Mouse (Mus musculus): ENCODE results near the gene Aco2. TPM values are rescaled to one million over a fixed set of nuclear protein-coding genes. Genes with fewer than 3 reads are reported as not detected.
"Not testable (repeated sequence)": the region's sequence is repeated elsewhere in the genome, so short reads cannot be mapped to it uniquely, and the experiment has no call there.

Gene Aco2
- polyA plus RNA-seq, 1 experiment from 2014 or later: 171 TPM

DNA sequence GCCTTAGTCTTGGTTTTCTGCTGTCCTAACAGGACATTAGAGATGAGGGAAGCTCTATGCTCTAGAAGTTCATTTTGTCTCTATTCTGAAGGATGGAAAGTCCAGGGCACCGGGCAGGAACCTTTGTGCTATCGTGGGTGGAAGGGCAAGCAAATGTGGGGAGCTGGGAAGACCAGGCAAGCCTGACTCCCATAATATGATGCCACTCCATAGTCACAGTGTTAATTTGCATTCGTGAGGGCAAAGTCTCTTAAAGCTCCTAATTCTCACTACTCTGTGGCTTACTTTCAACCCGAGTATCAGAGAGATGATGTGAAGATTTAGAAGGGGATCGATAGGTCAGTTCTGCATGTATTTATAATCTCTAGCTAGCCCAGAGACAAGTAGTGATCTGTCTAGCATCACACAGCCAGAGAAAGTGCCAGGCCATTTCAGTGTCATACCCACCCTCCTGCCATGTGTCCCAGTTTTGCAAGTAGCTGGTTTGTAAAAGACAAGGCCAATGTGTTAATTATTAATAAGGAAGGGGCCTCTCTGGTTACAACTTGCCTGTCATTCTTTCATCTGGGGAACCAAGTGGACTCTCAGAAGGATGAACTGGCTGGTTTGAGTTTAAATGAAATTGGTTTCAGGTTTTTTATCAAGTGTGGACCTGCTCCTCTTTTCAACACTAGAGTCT lies 25.6 kb downstream of the Aco2 start:
- Histone ChIP-seq H3K4me3 (ENCODE audit: low read depth, low read length) (no peak overlapping the region), H3K27me3 (ENCODE audit: control insufficient read depth, insufficient read depth, low read length) (no peaks in the 10 kb centered on the region), H3K4me1 (replicated peaks; ENCODE audit: control insufficient read depth, insufficient read depth, low read length) (no peaks in the 10 kb centered on the region), H3K9ac (ENCODE audit: low read length) (no peak overlapping the region), H3K36me3 (ENCODE audit: control insufficient read depth, insufficient read depth, low read length) (peaks cover 5% of the 10 kb centered on the region; the same call in 1 of the 2 replicates), H3K4me2 (ENCODE audit: low read depth, low read length, severe bottlenecking) (no peak overlapping the region), H3K27ac (ENCODE audit: low read depth, low read length) (no peak overlapping the region), H3K9me3 (ENCODE audit: control insufficient read depth, low read length) (no peaks in the 10 kb centered on the region)
- ATAC-seq (replicated peaks; ENCODE audit: low FRiP score) (no peak), DNase-seq (ENCODE audit: low spot score) (no peak)
- WGBS: 92% methylated on average over 5 of the region's 5 CpGs

DNA sequence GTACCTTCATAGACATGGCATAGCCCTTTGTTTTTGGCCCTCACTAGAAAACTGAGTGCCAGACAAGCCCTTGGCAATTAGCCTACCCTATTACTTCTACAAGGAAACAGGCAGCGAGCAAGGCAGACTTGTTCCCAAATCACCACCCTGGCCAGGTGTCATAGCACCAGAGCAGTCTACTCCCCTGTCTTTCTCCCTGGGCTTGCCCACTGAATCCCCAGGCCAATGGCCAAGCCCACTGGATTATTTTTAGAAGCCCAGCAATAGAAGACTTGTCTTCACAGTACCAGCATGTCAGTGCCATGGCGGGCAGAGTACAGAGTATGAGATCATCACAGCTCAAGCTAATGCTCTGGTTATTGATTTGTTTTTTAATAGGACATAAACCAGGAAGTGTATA lies 26.6 kb downstream of the Aco2 start:
- Histone ChIP-seq H3K9ac (ENCODE audit: low read length) (no peak overlapping the region), H3K9me3 (ENCODE audit: control insufficient read depth, low read length) (no peaks in the 10 kb centered on the region), H3K4me2 (ENCODE audit: low read depth, low read length, severe bottlenecking) (no peak overlapping the region), H3K27ac (ENCODE audit: low read depth, low read length) (no peak overlapping the region), H3K27me3 (ENCODE audit: control insufficient read depth, insufficient read depth, low read length) (no peaks in the 10 kb centered on the region), H3K36me3 (ENCODE audit: control insufficient read depth, insufficient read depth, low read length) (peaks cover 5% of the 10 kb centered on the region; the same call in 1 of the 2 replicates), H3K4me3 (ENCODE audit: low read depth, low read length) (no peak overlapping the region), H3K4me1 (replicated peaks; ENCODE audit: control insufficient read depth, insufficient read depth, low read length) (no peaks in the 10 kb centered on the region)
- WGBS: 90% methylated on average over 2 of the region's 2 CpGs
- ATAC-seq (replicated peaks; ENCODE audit: low FRiP score) (no peak), DNase-seq (ENCODE audit: low spot score) (no peak)

DNA sequence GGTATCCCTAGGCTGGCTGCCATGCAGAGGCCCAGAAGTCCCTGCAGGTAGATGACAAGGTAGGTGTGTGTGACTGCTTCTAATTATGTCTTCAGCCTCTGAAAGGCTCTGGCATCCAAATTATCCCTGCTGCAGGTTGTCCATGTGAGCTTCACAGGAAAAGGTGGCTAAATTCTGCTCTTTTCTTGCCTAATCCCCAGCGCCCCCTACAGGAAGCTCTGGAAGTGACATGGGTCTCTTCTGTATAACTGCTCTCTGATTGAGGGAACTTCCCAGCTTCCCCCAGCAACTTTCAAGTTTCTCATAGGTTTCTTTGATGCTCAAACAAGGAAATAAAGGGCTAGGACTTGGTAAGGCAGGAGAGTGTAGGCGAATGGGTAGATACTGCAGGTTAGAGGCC lies 32.8 kb downstream of the Aco2 start:
- no peak for ATAC-seq (replicated peaks; ENCODE audit: low FRiP score)
- Histone ChIP-seq H3K9ac (ENCODE audit: low read length) (no peak overlapping the region), H3K27ac (ENCODE audit: low read depth, low read length) (no peak overlapping the region), H3K9me3 (ENCODE audit: control insufficient read depth, low read length) (no peaks in the 10 kb centered on the region), H3K4me1 (replicated peaks; ENCODE audit: control insufficient read depth, insufficient read depth, low read length) (no peaks in the 10 kb centered on the region), H3K4me2 (ENCODE audit: low read depth, low read length, severe bottlenecking) (no peak overlapping the region), H3K4me3 (ENCODE audit: low read depth, low read length) (no peak overlapping the region), H3K27me3 (ENCODE audit: control insufficient read depth, insufficient read depth, low read length) (no peaks in the 10 kb centered on the region), H3K36me3 (ENCODE audit: control insufficient read depth, insufficient read depth, low read length) (peaks cover 14% of the 10 kb centered on the region)
- peak; percentile 81 for DNase-seq (ENCODE audit: low spot score)
- WGBS: 32% methylated on average over 2 of the region's 2 CpGs

DNA sequence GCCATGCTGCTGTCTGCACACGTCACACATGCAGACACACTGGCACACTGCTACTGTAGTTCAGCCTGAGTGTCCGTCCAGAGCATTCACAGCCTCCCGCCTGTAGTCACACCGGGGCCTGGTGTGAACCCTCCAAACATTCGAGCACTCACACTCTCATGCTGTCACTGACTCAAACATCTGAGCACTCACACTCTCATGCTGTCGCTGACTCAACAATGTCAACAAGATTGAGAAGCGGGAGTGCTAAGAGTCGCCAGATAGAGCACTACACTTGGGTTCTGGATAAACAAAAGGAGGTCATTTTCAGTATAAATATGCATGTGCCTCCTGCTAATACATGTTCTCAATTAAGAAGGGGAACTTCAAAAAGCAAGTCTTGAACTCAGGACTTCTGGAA lies 35.8 kb downstream of the Aco2 start:
- no peak for DNase-seq (ENCODE audit: low spot score)
- Histone ChIP-seq H3K9me3 (ENCODE audit: control insufficient read depth, low read length) (no peaks in the 10 kb centered on the region), H3K4me3 (ENCODE audit: low read depth, low read length) (no peak overlapping the region), H3K9ac (ENCODE audit: low read length) (no peak overlapping the region), H3K36me3 (ENCODE audit: control insufficient read depth, insufficient read depth, low read length) (peaks cover 16% of the 10 kb centered on the region), H3K27ac (ENCODE audit: low read depth, low read length) (no peak overlapping the region), H3K4me2 (ENCODE audit: low read depth, low read length, severe bottlenecking) (no peak overlapping the region), H3K4me1 (replicated peaks; ENCODE audit: control insufficient read depth, insufficient read depth, low read length) (no peaks in the 10 kb centered on the region), H3K27me3 (ENCODE audit: control insufficient read depth, insufficient read depth, low read length) (no peaks in the 10 kb centered on the region)
- 92% methylated on average over 8 of the region's 8 CpGs for WGBS
- ATAC-seq (replicated peaks; ENCODE audit: low FRiP score): no peak

DNA sequence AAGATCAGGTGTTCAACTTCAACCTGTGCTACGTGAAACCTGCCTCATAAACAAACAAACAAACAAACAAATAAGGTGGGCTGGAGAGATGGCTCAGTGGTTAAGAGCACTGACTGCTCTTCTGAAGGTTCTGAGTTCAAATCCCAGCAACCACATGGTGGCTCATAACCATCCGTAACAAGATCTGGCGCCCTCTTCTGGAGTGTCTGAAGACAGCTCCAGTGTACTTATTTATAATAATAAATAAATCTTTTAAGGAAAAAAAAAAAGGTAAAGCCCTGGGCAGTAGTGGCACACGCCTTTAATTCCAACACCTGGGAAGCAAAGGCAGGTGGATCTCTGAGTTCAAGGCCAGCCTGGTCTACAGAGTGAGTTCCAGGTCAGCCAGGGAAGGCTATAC lies 36.7 kb downstream of the Aco2 start:
- H3K9me3 ChIP-seq (ENCODE audit: control insufficient read depth, low read length); ATAC-seq (replicated peaks; ENCODE audit: low FRiP score); H3K9ac ChIP-seq (ENCODE audit: low read length); H3K27ac ChIP-seq (ENCODE audit: low read depth, low read length); DNase-seq (ENCODE audit: low spot score); H3K4me1 ChIP-seq (replicated peaks; ENCODE audit: control insufficient read depth, insufficient read depth, low read length); H3K4me2 ChIP-seq (ENCODE audit: low read depth, low read length, severe bottlenecking); H3K4me3 ChIP-seq (ENCODE audit: low read depth, low read length); H3K27me3 ChIP-seq (ENCODE audit: control insufficient read depth, insufficient read depth, low read length): not testable (repeated sequence)
- H3K36me3 ChIP-seq (ENCODE audit: control insufficient read depth, insufficient read depth, low read length): peaks cover 19% of the 10 kb centered on the region
- 92% methylated on average over 4 of the region's 4 CpGs for WGBS

DNA sequence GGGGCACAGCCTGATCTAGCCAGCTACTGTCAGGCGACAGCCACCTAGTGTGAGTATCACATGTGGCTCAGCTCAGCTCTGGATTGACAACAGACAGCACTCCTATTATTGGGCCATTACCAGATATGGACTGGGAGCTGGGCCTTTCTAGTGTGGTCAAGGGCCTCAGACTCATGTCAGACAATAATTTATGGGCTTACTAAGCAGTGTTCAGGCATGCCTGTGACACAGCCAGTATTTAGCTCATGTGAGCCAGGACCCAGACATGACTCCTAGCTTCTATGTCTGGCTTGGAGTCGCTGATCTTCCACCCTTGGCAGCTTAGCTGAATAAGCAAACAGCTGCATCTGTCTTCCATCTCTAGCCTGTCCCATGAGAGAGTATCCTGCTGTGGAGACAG lies 40.4 kb downstream of the Aco2 start:
- DNase-seq (ENCODE audit: low spot score) (no peak), ATAC-seq (replicated peaks; ENCODE audit: low FRiP score) (no peak)
- H3K36me3 ChIP-seq (ENCODE audit: control insufficient read depth, insufficient read depth, low read length): peaks cover 19% of the 10 kb centered on the region
- WGBS: 85% methylated on average over 2 of the region's 2 CpGs
- no peak overlapping the region for H3K27ac ChIP-seq (ENCODE audit: low read depth, low read length)
- H3K9ac ChIP-seq (ENCODE audit: low read length): no peak overlapping the region
- no peak overlapping the region for H3K4me3 ChIP-seq (ENCODE audit: low read depth, low read length)
- H3K4me1 ChIP-seq (replicated peaks; ENCODE audit: control insufficient read depth, insufficient read depth, low read length): no peaks in the 10 kb centered on the region
- no peak overlapping the region for H3K4me2 ChIP-seq (ENCODE audit: low read depth, low read length, severe bottlenecking)
- no peaks in the 10 kb centered on the region for H3K9me3 ChIP-seq (ENCODE audit: control insufficient read depth, low read length)
- H3K27me3 ChIP-seq (ENCODE audit: control insufficient read depth, insufficient read depth, low read length): no peaks in the 10 kb centered on the region

DNA sequence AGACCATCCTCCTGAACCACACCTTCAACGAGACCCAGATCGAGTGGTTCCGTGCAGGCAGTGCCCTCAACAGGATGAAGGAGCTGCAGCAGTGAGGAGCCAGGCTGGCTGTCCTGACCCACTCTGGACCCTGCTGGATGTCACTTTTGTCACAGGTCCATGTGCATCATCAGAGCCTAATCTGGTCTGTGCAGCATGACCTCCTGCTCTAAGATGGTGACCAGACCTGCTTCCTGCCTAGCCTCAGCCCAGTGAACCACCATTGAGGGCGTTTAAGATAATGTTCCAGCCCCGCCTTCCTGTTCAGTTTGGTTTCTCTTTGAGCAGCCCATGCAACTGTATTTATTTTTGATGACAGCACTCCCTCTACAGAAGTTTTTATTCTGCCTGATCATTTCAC lies 42.6 kb downstream of the Aco2 start:
- no peak for ATAC-seq (replicated peaks; ENCODE audit: low FRiP score)
- no peak overlapping the region for H3K4me3 ChIP-seq (ENCODE audit: low read depth, low read length)
- no peaks in the 10 kb centered on the region for H3K9me3 ChIP-seq (ENCODE audit: control insufficient read depth, low read length)
- WGBS: 88% methylated on average over 5 of the region's 5 CpGs
- H3K4me2 ChIP-seq (ENCODE audit: low read depth, low read length, severe bottlenecking): no peak overlapping the region
- H3K4me1 ChIP-seq (replicated peaks; ENCODE audit: control insufficient read depth, insufficient read depth, low read length): no peaks in the 10 kb centered on the region
- peaks cover 10% of the 10 kb centered on the region for H3K36me3 ChIP-seq (ENCODE audit: control insufficient read depth, insufficient read depth, low read length)
- H3K27me3 ChIP-seq (ENCODE audit: control insufficient read depth, insufficient read depth, low read length): no peaks in the 10 kb centered on the region
- no peak overlapping the region for H3K9ac ChIP-seq (ENCODE audit: low read length)
- DNase-seq (ENCODE audit: low spot score): no peak
- H3K27ac ChIP-seq (ENCODE audit: low read depth, low read length): no peak overlapping the region

DNA sequence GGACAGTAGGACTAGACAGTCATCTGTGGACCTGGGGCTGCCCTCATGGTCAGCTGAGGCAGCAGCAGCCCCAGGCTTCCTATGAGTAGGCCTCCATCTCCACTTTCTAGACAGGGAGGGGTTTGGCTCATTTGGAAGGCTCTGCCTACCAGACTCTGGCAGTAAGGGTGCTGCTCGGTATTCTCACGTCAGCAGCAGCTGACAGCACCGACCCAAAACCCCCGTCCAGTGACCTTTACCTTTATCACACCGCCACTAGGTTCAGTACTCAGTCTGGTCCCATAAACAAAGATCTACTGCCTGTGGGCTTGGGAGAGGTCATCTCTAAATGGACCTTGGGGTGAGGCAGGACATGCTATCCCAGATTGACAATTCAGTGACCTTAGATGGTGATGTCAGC lies 43.6 kb downstream of the Aco2 start:
- H3K4me2 ChIP-seq (ENCODE audit: low read depth, low read length, severe bottlenecking): no peak overlapping the region
- ATAC-seq (replicated peaks; ENCODE audit: low FRiP score): no peak
- no peaks in the 10 kb centered on the region for H3K9me3 ChIP-seq (ENCODE audit: control insufficient read depth, low read length)
- H3K27me3 ChIP-seq (ENCODE audit: control insufficient read depth, insufficient read depth, low read length): no peaks in the 10 kb centered on the region
- H3K9ac ChIP-seq (ENCODE audit: low read length): no peak overlapping the region
- no peaks in the 10 kb centered on the region for H3K4me1 ChIP-seq (replicated peaks; ENCODE audit: control insufficient read depth, insufficient read depth, low read length)
- H3K36me3 ChIP-seq (ENCODE audit: control insufficient read depth, insufficient read depth, low read length): peaks cover 9% of the 10 kb centered on the region
- no peak for DNase-seq (ENCODE audit: low spot score)
- H3K4me3 ChIP-seq (ENCODE audit: low read depth, low read length): no peak overlapping the region
- 91% methylated on average over 5 of the region's 5 CpGs for WGBS
- no peak overlapping the region for H3K27ac ChIP-seq (ENCODE audit: low read depth, low read length)

DNA sequence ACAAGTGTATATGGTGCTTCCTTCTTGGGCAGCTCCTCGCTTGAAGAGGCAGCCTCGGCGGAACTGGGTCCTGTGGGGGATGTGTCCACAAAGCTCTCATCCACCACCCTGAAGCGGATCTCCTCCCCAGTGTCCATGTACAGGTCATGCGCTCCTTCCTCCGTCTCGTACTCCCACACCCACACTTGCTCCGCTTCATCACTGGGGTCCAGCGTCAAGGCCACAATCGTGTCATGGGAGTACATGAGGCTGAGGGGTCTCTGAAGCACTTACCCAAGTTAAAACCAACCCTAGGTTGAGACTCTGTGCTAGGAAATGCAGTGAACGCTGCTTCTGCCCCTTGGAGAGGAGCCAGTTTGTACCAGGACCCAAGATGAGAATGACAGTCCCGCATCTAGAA lies 45.1 kb downstream of the Aco2 start:
- Histone ChIP-seq H3K9me3 (ENCODE audit: control insufficient read depth, low read length) (no peaks in the 10 kb centered on the region), H3K4me3 (ENCODE audit: low read depth, low read length) (no peak overlapping the region), H3K27me3 (ENCODE audit: control insufficient read depth, insufficient read depth, low read length) (no peaks in the 10 kb centered on the region), H3K27ac (ENCODE audit: low read depth, low read length) (no peak overlapping the region), H3K4me2 (ENCODE audit: low read depth, low read length, severe bottlenecking) (no peak overlapping the region), H3K9ac (ENCODE audit: low read length) (no peak overlapping the region), H3K36me3 (ENCODE audit: control insufficient read depth, insufficient read depth, low read length) (peaks cover 5% of the 10 kb centered on the region), H3K4me1 (replicated peaks; ENCODE audit: control insufficient read depth, insufficient read depth, low read length) (no peaks in the 10 kb centered on the region)
- DNase-seq (ENCODE audit: low spot score) (no peak), ATAC-seq (replicated peaks; ENCODE audit: low FRiP score) (no peak)
- 94% methylated on average over 12 of the region's 12 CpGs for whole genome bisulfite sequencing
